Mouse (Mus musculus) brown adipose tissue, adult 24 weeks (tissue): ENCODE data around the gene Mc3r. TPM values are rescaled to one million over a fixed set of nuclear protein-coding genes. Genes with fewer than 3 reads are reported as not detected.

Source experiments
- H3K27ac ChIP-seq: fragments of 200-500 bp; replicated peaks from 2 replicates; pipeline ENCODE4 v1.5.1; 2012; ENCODE audit warnings: low read depth, mild to moderate bottlenecking, low read length
- H3K4me1 ChIP-seq: fragments of 200-500 bp; 2 replicates; pipeline ENCODE4 v1.6.1; 2012; ENCODE audit warnings: low read length, mixed read lengths; ENCODE audit not compliant: control insufficient read depth, insufficient read depth, insufficient read length
- H3K4me3 ChIP-seq: fragments of 200-500 bp; 2 replicates; pipeline ENCODE4 v1.5.1; 2012; ENCODE audit warnings: low read depth, mild to moderate bottlenecking, low read length, moderate library complexity; ENCODE audit not compliant: insufficient read depth
- polyA plus RNA-seq: library from polyadenylated mRNA; stranded (reverse); fragments of >200 nt; gene quantifications from 2 replicates; pipeline ENCODE4 v1.2.4, GENCODE M21; 2012; ENCODE audit not compliant: missing spikeins, insufficient read depth, insufficient read length

Gene Mc3r
- not detected in 2 replicates for polyA plus RNA-seq

DNA sequence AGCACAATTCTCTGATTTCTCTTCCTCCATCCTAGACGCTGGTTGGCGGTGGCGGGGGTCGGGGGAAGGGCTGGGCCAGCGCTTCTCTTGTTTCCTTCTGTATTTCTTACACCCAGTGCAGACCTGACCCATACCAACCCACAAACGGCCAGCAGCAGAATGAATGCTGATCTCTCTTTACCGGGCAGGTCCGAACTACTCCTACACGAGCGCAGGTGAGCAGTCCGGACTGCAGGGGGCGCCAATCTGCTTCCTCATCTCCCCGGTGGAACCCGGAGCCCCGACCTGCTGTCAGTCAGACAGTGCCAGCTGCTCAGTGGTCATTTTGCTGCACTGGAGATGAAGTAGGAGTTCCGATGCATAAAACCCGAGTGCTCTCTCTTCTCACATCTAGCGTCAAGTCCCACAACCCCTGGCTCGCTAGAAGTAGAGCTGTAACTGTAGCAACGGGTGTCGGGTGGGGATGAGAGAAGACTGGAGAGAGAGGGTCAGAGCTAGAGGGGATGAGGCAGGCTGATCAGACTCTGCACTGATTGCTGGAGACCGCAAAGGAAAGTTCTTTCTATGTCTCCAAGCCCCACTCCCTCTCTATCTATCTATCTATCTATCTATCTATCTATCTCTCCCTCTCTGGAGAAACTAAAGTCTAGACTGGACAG, at the start of gene Mc3r:
Gene Mc3r, plus strand, starts transcription at position 387 of the 659 bp plus-strand sequence.
- H3K4me3 ChIP-seq, result no peak within 1 kb of the TSS
- no peaks in the 10 kb centered on the region for H3K4me1 ChIP-seq
- no peak within 1 kb of the TSS for H3K27ac ChIP-seq

DNA sequence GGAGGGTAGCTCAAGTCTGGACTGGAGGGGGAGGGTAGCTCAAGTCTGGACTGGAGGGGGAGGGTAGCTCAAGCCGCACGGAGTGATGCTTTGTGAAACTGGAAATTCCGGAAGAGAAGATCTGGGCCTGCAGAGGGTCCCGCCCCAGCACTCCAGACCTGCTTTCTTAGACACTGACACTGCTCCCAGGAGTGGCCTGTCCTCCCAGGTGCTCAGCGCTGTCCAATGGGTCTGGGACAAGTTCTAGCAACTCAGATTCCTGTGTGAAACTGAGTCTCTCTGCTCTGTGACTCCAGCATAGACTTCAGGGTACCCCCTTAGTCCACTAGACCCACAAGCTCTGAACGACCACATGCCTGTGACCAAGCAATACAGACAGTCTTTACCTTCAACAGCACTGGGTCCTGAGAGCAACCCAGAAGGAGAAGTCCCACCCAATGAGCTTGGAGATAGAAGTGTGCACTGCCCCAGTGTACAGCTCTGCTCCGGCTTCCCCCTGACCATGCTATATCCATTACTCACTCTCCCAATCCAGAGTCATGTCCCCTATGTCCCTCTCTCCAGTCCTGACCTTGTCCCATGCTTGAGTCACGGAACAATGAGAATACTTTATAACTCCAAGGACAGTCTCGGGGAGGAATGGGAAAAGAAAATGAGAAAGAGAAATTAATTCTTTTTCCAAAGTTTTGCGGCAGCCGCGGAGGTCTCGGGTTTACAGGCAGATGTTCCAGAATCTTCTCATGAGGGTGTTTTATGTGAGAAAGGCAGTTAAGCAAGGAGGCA, 46.1 kb upstream of the Mc3r start:
- no peaks in the 10 kb centered on the region for H3K4me1 ChIP-seq
- H3K4me3 ChIP-seq, result no peak overlapping the region
- no peak overlapping the region for H3K27ac ChIP-seq

DNA sequence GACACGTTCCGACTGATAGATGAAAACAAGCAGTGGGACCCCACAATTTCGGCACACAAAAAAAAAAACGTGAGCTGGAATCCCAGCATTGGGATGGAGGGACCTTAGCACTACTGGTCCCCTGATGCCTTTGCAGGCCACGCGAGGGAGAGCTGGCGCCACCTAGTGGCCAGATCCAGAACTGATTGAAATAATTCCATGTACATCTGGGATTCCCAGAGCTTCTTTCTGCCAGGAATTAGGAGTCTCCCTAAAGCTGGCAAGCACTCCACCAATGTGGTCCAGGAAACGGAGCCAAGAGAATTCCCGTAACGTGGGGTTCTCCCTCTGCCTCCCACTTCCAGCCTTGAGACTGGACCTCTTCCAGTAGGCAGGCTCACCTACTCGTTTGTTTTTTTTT, 41.3 kb upstream of the Mc3r start:
- Histone ChIP-seq H3K4me1 (no peaks in the 10 kb centered on the region), H3K4me3 (no peak overlapping the region), H3K27ac (no peak overlapping the region)

DNA sequence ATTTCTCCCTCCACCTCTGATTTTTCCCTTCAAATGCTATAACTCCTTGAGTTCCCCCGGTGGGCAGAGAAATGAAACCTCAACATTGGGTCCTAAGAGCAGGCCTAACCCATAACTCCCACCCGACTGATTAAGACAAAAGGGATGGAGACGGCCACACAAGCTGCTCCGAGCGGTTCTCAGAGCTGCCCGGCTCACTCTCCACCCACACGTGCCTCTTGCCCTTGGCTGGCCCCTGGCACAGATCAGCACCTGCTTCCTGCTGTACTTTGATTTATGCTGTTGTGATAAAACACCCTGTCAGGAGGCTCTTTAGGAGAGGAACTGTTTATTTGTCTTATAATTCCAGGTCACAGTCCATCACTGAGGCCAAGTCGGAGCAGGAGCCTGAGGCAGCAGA, 34.8 kb upstream of the Mc3r start:
- Histone ChIP-seq H3K4me1 (no peaks in the 10 kb centered on the region), H3K27ac (no peak overlapping the region), H3K4me3 (no peak overlapping the region)

DNA sequence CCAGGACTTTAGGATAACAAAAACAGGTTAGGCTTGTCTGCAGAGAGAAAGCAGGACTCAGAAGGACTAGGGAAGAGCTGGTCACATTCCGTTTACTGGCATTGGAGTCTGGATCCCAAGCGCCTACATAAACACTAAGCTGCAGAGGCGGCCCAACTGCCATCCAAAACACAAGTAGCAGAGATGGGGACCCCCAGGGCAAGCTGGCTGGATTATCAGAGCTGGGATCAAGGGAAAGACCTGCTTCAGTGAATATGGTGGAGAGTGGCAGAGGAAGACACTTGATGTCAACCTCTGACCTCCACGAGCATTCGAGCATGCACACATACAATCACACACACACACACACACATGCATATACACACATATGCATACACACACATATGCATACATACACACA, 34.0 kb upstream of the Mc3r start:
- no peak overlapping the region for H3K27ac ChIP-seq
- no peak overlapping the region for H3K4me3 ChIP-seq
- H3K4me1 ChIP-seq, result no peaks in the 10 kb centered on the region

DNA sequence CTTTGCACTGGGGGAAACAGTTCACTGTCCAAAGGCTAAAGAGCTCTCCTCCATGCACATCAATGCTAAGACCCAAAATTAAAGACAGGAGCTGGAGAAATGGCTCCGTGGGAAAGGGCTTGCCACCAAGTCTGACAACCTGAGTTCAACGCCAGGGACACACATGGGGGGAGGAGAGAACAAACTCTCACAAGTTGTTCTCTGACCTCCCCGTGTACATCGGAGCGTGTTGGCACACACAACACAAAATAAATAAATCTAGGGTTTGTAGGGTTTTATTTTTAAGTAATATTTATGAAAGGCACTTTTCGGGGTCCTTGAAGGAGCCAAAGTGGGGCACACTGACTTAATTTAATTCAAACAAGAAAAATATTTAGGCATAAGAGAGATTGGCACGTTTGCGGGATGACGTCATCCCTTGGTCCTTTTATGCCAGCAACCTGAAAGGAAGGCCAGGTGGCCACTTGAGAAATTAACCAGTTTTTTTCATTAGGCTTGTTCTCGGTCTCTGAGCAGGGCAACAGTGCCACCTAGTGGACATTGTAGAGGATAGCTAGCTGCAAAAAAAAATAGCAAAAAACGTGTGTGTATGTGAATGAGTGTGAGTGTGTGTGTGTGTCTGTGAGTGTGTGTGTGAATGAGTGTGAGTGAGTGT, 32.7 kb upstream of the Mc3r start:
- no peaks in the 10 kb centered on the region for H3K4me1 ChIP-seq
- no peak overlapping the region for H3K4me3 ChIP-seq
- H3K27ac ChIP-seq, result no peak overlapping the region

DNA sequence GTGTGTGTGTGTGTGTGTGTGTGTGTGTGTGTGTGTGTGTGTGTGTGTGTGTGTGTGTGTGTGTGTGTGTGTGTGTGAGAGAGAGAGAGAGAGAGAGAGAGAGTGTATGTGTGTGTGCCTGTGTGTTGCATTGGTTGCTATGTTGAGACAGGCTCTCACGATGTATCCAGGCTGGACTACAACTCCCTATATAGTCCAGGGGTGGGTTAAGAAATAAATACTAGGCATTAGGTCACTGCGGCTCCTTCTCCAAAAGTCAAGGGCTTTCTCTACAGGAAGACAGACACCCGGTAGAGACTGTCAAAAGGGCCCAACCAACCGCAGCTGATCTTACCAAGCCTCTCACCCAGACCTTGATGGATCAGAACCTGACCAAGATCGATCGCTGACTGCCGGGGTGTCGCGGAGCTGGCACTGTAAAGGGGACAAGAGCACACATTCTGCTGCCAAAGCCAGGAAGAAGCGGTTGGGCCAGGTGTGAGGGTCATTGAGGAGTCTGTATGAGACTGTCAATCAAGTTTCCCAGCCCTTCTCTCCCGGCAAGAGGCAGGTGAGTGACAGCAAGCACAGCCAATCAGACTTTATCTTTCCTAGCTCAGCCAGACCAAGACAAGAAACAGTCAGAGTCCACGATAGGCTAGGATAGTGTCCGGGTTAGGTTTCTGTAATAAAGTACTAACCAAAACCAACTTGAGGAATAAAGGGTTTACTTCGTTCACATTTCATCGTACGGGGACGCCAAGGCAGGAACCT, 32.0 kb upstream of the Mc3r start:
- Histone ChIP-seq H3K27ac (no peak overlapping the region), H3K4me3 (no peak overlapping the region), H3K4me1 (no peaks in the 10 kb centered on the region)

DNA sequence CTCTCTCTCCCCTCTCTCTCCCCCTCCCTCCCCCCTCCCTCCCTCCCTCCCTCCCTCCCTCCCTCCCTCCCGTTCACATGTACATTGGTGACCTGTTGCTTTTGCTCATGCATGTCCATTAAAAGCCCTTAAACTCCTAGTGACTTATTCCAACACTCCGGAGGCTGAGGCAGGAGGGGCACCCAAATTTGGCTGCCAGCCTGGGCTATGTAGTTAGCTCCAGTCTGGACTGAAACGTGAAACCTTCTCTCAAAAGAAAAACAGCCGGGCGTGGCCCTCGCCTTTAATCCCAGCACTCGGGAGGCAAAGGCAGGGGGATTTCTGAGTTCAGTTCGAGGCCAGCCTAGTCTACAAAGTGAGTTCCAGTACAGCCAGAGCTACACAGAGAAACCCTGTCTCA, 30.4 kb upstream of the Mc3r start:
- H3K4me1 ChIP-seq, result no peaks in the 10 kb centered on the region
- no peak overlapping the region for H3K4me3 ChIP-seq
- no peak overlapping the region for H3K27ac ChIP-seq

DNA sequence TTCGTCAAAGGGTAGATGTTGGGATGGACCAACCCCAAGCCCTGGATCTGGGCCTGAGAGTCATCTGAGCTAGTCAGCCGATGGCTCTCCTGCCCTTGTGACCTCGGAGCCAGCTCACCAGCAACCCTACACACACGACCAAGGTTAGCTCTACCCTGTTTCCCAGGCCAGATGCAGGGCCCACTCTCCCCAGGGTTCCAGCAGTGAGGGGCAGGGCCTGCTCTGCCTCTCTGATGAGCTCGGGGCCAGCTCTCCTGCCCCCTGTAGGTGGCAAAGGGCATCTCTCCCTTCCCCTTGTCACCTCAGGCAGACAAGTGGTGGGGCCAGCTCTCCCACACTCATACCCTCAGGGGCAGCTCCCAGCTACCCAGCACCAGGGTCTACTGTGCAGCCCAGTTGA, 29.1 kb upstream of the Mc3r start:
- Histone ChIP-seq H3K27ac (no peak overlapping the region), H3K4me3 (no peak overlapping the region), H3K4me1 (no peaks in the 10 kb centered on the region)

DNA sequence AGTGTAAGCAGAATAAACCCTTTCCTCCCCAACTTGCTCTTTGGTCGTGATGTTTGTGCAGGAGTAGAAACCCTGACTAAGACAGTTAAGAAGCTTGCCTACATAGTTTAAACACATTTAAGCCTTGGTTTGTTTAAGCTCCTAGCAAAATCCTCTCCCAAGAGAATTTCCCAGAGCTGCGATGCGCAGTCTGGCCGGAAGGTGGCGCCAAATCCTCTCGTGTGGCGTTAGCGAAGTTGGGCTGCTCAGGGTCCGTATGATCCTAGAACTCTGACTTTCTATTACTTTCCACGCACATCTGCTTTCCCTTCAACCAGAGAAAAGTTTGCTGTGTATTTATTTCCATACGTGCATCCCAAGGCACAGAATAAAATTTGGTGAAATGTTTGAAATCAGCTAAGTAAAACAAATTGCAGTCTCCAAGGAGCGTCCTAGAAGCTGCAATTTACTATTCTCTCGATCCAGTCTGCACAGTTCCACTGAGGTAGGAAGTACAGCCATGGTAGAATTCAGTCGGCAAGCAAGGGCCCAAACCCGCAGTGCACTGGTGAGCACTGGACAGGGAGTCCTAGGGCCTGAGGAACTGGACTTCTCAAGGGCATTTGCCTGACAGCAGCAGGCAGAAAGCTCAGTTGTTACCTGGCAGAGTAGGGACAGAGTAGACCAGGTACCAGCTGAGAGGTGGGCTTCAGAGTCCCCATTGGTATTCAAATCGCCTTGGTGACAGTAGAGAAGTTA, 26.5 kb upstream of the Mc3r start:
- Histone ChIP-seq H3K4me3 (no peak overlapping the region), H3K27ac (no peak overlapping the region)

DNA sequence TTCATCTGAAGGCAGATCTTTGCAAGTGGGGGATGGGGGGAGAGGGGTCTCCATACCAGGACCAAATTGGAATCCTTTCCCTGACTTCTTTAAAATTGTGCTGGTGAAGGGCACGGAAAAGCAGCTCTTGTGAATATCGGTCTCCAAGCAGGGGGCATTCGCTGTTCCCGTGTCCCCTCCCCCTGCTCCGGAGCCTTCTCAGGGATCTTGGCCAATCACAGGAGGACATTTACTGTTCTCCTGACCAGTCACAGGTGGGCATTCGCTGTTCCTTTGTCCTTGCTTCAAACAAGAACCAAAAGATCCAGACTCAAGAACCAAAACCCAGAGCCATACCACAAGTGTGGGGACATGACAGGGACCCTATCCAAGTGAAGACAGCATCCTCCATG, 25.9 kb upstream of the Mc3r start:
- no peaks in the 10 kb centered on the region for H3K4me1 ChIP-seq
- H3K4me3 ChIP-seq, result no peak overlapping the region
- no peak overlapping the region for H3K27ac ChIP-seq

More for the DNA sequence above, 26.5 kb upstream of the Mc3r start:
- no peaks in the 10 kb centered on the region for H3K4me1 ChIP-seq

DNA sequence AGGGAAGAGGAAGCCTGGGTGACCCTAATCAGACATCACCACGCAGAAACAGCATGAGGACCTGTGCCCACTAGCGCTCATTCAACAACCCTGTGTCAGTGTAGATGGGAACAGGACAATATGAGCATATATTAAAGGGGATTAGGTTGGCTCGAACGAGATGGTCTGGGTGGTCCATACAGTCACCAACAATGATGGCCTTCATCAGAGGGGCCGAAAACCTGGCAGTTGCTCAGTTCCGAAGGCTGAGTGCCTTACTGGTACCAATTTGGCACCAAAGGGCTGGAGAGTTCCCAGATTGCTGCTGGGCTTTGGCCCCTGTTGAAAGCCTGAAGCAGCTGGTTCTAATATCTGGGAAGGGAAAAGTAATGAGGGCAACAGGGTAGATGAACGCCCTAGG, 25.4 kb upstream of the Mc3r start:
- Histone ChIP-seq H3K4me1 (no peaks in the 10 kb centered on the region), H3K27ac (no peak overlapping the region), H3K4me3 (no peak overlapping the region)

DNA sequence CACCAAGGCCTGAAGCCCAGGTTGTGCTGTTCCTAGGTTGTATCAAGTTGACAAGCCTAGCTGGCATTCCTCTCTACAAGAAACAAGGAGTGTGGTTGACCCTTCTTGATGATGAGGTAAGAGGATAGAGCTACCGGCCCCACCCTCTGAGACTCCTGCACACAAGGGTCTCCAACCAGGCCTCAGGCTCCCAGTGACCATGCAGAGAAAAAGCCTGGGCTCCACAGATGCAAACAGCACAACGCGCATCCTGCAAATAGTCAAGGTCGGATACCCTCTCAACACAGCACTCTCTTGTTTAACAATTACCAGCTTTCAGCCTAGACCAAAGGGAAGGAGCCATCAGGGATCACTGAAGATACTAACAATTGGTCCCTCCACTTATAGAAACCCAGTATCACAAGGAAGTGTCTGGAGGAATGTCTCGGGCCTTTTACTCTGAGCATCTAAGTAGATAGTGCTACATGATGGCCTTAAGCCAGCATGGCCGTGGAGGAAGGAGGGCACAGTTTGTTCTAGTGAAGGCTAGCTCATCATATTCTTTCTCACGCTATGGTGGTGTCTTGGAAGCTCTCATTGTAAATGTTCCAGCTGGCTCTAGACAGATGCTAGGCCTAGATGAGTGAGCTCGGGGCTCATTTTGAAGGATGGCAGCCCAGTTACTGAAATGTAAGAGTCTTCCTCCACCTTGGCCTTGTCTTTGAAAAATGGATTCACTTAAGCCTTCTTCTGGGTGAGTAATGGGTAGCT, 24.7 kb upstream of the Mc3r start:
- H3K4me3 ChIP-seq, result no peak overlapping the region
- H3K27ac ChIP-seq, result no peak overlapping the region
- H3K4me1 ChIP-seq, result no peaks in the 10 kb centered on the region

DNA sequence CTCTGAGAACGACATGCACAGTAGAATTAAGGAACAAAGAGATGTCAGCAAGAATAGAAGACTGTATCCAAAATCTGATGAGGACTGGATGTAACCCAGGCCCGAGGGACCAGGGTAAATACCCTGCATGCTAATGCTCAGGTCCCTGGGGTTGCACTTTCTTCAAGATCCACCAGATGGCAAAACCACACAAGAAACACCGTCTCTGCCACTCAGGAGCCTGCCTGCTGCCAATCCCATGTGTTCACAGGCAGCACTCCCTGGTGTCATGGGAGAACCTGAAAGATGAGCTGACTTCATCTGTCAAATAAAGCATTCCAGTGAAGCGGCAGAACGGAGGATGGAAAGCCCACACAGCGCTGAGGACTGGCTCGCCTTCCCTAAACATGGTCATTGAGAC, 21.3 kb upstream of the Mc3r start:
- no peaks in the 10 kb centered on the region for H3K4me1 ChIP-seq
- H3K27ac ChIP-seq, result no peak overlapping the region
- H3K4me3 ChIP-seq, result no peak overlapping the region
